Mouse (Mus musculus) thymus, adult 2 months (tissue): ENCODE data around the gene C130050O18Rik. TPM values are rescaled to one million over a fixed set of nuclear protein-coding genes. Genes with fewer than 3 reads are reported as not detected.

Experiments used
- DNase-seq: peaks from one replicate; pipeline ENCODE4 v3.0.0; 2021
- H3K27ac ChIP-seq: fragments of 200-500 bp; 2 replicates; pipeline ENCODE4 v1.5.1; 2012; ENCODE audit warnings: low read length, control low read depth; ENCODE audit not compliant: control insufficient read depth, insufficient read depth
- H3K27me3 ChIP-seq: fragments of 200-500 bp; 2 replicates; pipeline ENCODE4 v1.6.1; 2012; ENCODE audit warnings: mild to moderate bottlenecking, low read length, moderate library complexity, mixed read lengths; ENCODE audit not compliant: control insufficient read depth, insufficient read depth
- H3K36me3 ChIP-seq: fragments of 200-500 bp; 2 replicates; pipeline ENCODE4 v1.6.1; 2012; ENCODE audit warnings: mild to moderate bottlenecking, low read length, moderate library complexity; ENCODE audit not compliant: control insufficient read depth, insufficient read depth
- H3K4me1 ChIP-seq: fragments of 200-500 bp; replicated peaks from 2 replicates; pipeline ENCODE4 v1.6.1; 2012; ENCODE audit warnings: low read length; ENCODE audit not compliant: control insufficient read depth, insufficient read depth
- H3K4me3 ChIP-seq: fragments of 200-500 bp; 2 replicates; pipeline ENCODE4 v1.5.1; 2012; ENCODE audit warnings: mild to moderate bottlenecking, low read length, control low read depth, moderate library complexity; ENCODE audit not compliant: control insufficient read depth, insufficient read depth
- CTCF ChIP-seq: fragments of 200-500 bp; IDR thresholded peaks from 2 replicates; pipeline ENCODE4 v1.5.1; 2012; ENCODE audit warnings: mild to moderate bottlenecking, control low read depth, low read length, moderate library complexity, borderline replicate concordance; ENCODE audit not compliant: control insufficient read depth, poor library complexity, insufficient read depth; ENCODE audit errors: extremely low read depth
- POLR2A ChIP-seq: fragments of 200-500 bp; IDR thresholded peaks from 2 replicates; pipeline ENCODE4 v1.6.1; 2012; ENCODE audit warnings: mild to moderate bottlenecking, low read length, control low read depth, moderate library complexity; ENCODE audit not compliant: control insufficient read depth, poor library complexity, insufficient read depth; ENCODE audit errors: extremely low read depth
- WGBS: fragments of 180-500 bp; shearing (Covaris S2); methylation state at CpG from one replicate; pipeline ENCODE4 v1.1.7; 2018; 5-methylcytosine and 5-hydroxymethylcytosine counted together
- polyA plus RNA-seq: library from polyadenylated mRNA; depleted of rRNA; stranded (reverse); fragments of >200 nt; gene quantifications from 2 replicates; pipeline ENCODE4 v1.2.3, GENCODE M21; 2012; rRNA removed

Gene C130050O18Rik
- polyA plus RNA-seq, 1 experiment: 2.1 TPM

GRCm38 (mm10) chr5:139464874-139465273 lies 59.8 kb downstream of the C130050O18Rik start:
- no peak for TF ChIP-seq CTCF
- TF ChIP-seq POLR2A: no peak
- H3K27me3 ChIP-seq: no peaks in the 10 kb centered on the region
- peaks cover 3% of the 10 kb centered on the region; the same call in 1 of the 2 replicates for H3K4me1 ChIP-seq
- WGBS: 69% methylated on average over 4 of the region's 4 CpGs
- no peak for DNase-seq
- H3K4me3 ChIP-seq: no peak overlapping the region
- H3K36me3 ChIP-seq: no peaks in the 10 kb centered on the region
- H3K27ac ChIP-seq: no peak overlapping the region

Other genes starting within 250 kb of the C130050O18Rik start
- 34.3 and 36.3 TPM in 2 replicates for gene Sun1, start 204.6 kb upstream of the C130050O18Rik start, polyA plus RNA-seq
- 186 and 252 TPM in 2 replicates for gene Get4, start 153.0 kb upstream of the C130050O18Rik start, polyA plus RNA-seq
- gene Adap1, start 79.7 kb upstream of the C130050O18Rik start, polyA plus RNA-seq: 13.1 and 15.5 TPM in 2 replicates
- gene Cox19, start 53.9 kb upstream of the C130050O18Rik start, polyA plus RNA-seq: 84.7 and 99.2 TPM in 2 replicates
- 0.20 and 1.2 TPM in 2 replicates for gene Cyp2w1, start 52.7 kb upstream of the C130050O18Rik start, polyA plus RNA-seq
- gene Gpr146, start 27.6 kb upstream of the C130050O18Rik start, polyA plus RNA-seq: 33.9 and 40.1 TPM in 2 replicates
- gene Gper1, start 17.9 kb downstream of the C130050O18Rik start, polyA plus RNA-seq: 1.5 and 2.1 TPM in 2 replicates
- 7.5 and 8.2 TPM in 2 replicates for gene 3110082I17Rik, start 55.2 kb downstream of the C130050O18Rik start, polyA plus RNA-seq
- 15.5 and 15.9 TPM in 2 replicates for gene Zfand2a, start 79.3 kb downstream of the C130050O18Rik start, polyA plus RNA-seq
- gene Uncx, start 138.2 kb downstream of the C130050O18Rik start, polyA plus RNA-seq: 0.24 and 0.26 TPM in 2 replicates